Comparison of ENCODE assay signal across 9 mouse cellular contexts in the genomic region with DNA sequence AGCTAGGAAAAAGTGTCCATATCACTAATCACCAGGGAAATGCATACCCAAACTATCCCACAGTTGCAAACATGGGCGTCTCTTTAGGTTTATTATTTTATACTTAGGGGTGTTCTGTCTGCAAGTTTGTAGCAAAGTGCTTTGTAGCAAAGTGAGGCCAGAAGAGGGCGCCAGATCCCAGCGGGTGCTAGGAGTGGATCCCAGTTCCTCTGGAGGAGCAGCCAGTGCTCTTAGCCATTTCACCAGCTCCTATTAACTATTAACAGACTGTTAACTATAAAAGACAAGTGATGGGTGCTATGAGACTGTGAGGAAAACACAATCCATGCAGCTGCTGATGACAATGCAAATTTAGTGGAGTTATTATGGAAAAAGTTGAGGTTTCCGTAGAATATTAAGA. TPM values are rescaled to one million over a fixed set of nuclear protein-coding genes. Genes with fewer than 3 reads are reported as not detected.
A peak's percentile ranks its signal among the peaks of the same experiment; 100 is the strongest.
DNase-seq lines count a peak whose midpoint lies in the region; ATAC-seq and TF ChIP-seq lines count a peak whose summit lies in the region.
"Had no signal": no experiment of that assay in that cellular context is flagged by ENCODE, and none has a peak within 500 bp of the region (broad histone marks: within the 10 kb centered on the region; RNA-seq: fewer than 3 reads in every experiment).

No protein-coding gene starts in this region.

- H3K4me1 ChIP-seq in kidney, postnatal 0 days (replicated peaks; ENCODE audit: insufficient read depth, low read length): no peaks in the 10 kb centered on the region
- H3K4me1 ChIP-seq in liver, embryonic 11.5 days (replicated peaks; ENCODE audit: control insufficient read depth, insufficient read depth, low read length): no peaks in the 10 kb centered on the region

- no peaks in the 10 kb centered on the region for H3K36me3 ChIP-seq in kidney, postnatal 0 days (ENCODE audit: insufficient read depth, low read length)
- no peaks in the 10 kb centered on the region for H3K36me3 ChIP-seq in liver, embryonic 11.5 days (ENCODE audit: control insufficient read depth, insufficient read depth, low read length)

- intact Hi-C loops in gastrocnemius, postnatal 14 days (cut with DNase I; ENCODE audit: low total_unique reads): no loop called here

- H3K4me3 ChIP-seq in kidney, postnatal 0 days (replicated peaks; ENCODE audit: low read depth, low read length): no peak overlapping the region
- no peak overlapping the region for H3K4me3 ChIP-seq in liver, embryonic 11.5 days (ENCODE audit: low read depth, low read length)

- no peak overlapping the region for H3K9ac ChIP-seq in kidney, postnatal 0 days (ENCODE audit: low read depth, low read length)
- no peak overlapping the region for H3K9ac ChIP-seq in liver, embryonic 11.5 days (ENCODE audit: low read depth, low read length)

- 20% methylated on average over 4 of the region's 4 CpGs for WGBS in kidney, postnatal 0 days
- 25% methylated on average over 4 of the region's 4 CpGs for WGBS in liver, embryonic 11.5 days

- H3K27ac ChIP-seq in kidney, postnatal 0 days: no peak overlapping the region
- no peak overlapping the region for H3K27ac ChIP-seq in liver, embryonic 11.5 days (ENCODE audit: low read depth, low read length)

- no peaks in the 10 kb centered on the region for H3K27me3 ChIP-seq in kidney, postnatal 0 days (ENCODE audit: insufficient read depth, low read length)
- no peaks in the 10 kb centered on the region for H3K27me3 ChIP-seq in liver, embryonic 11.5 days (replicated peaks; ENCODE audit: control insufficient read depth, insufficient read depth, low read length)

- peak; percentile 80 for ATAC-seq in kidney, postnatal 0 days (replicated peaks; ENCODE audit: low FRiP score, low read depth)
- 0 out of 2 replicates have a peak, but pooled peaks have one; percentile 49 for ATAC-seq in liver, embryonic 11.5 days (replicated peaks; ENCODE audit: low FRiP score)

- H3K4me2 ChIP-seq in kidney, postnatal 0 days (ENCODE audit: low read length): no peak overlapping the region
- no peak overlapping the region for H3K4me2 ChIP-seq in liver, embryonic 11.5 days

- H3K9me3 ChIP-seq in kidney, postnatal 0 days (replicated peaks; ENCODE audit: low read length): no peaks in the 10 kb centered on the region
- peaks cover 3% of the 10 kb centered on the region; the same call in 1 of the 2 replicates for H3K9me3 ChIP-seq in liver, embryonic 11.5 days (ENCODE audit: control insufficient read depth, low read length)

- peak; percentile 93 for TF ChIP-seq CTCF in kidney, postnatal 0 days (IDR thresholded peaks at IDR 0.05; ENCODE audit: low read depth)

- DNase-seq in 3T3-L1 (ENCODE audit: low read depth, low spot score): peak; percentile 91
- DNase-seq in MN1 (ENCODE audit: low spot score): peak; percentile 51
- peak; percentile 44 for DNase-seq in cerebellum, adult 9-11 months
- peak; percentile 85 for DNase-seq in gastrocnemius, postnatal 14 days
- DNase-seq in kidney, postnatal 0 days (ENCODE audit: low spot score): peak; percentile 89
- DNase-seq in liver, embryonic 11.5 days (ENCODE audit: low spot score): peak; percentile 62
- DNase-seq in retina, embryonic 14.5 days (ENCODE audit: low spot score): peak; percentile 89
- DNase-seq in thymus, postnatal 36 days: peak; percentile 74 to 82

RNA-seq across cellular contexts. Expression of a gene that starts 3.6 kb away (rescaled TPM):
- under 1 TPM; 0.58 to 0.98 TPM for total RNA-seq in gastrocnemius, postnatal 14 days (2021)
- 0.22 and 0.36 TPM in 2 replicates for polyA plus RNA-seq in kidney, postnatal 0 days (2015; fragmentation: Nextera tagmentation; extraction: Ambion mirVana)
- polyA plus RNA-seq in liver, embryonic 11.5 days (2014; fragmentation: Nextera tagmentation; extraction: Ambion mirVana): not detected in 2 replicates
- polyA plus RNA-seq: heart, embryonic 16.5 days had no signal

RNA-seq across cellular contexts. Expression of a gene that starts 28.0 kb away (rescaled TPM):
- 1 to 10 TPM; 2.6 to 2.9 TPM for total RNA-seq in gastrocnemius, postnatal 14 days (2021)
- 11.4 and 12.8 TPM in 2 replicates for polyA plus RNA-seq in kidney, postnatal 0 days (2015; fragmentation: Nextera tagmentation; extraction: Ambion mirVana)
- polyA plus RNA-seq in liver, embryonic 11.5 days (2014; fragmentation: Nextera tagmentation; extraction: Ambion mirVana): 5.8 and 6.3 TPM in 2 replicates

RNA-seq across cellular contexts. Expression of a gene that starts 33.2 kb away (rescaled TPM):
- 10 to 100 TPM; 52.6 to 60.5 TPM for total RNA-seq in gastrocnemius, postnatal 14 days (2021)
- polyA plus RNA-seq in kidney, postnatal 0 days (2015; fragmentation: Nextera tagmentation; extraction: Ambion mirVana): 77.6 and 87.0 TPM in 2 replicates
- polyA plus RNA-seq in liver, embryonic 11.5 days (2014; fragmentation: Nextera tagmentation; extraction: Ambion mirVana): 40.3 and 49.2 TPM in 2 replicates

RNA-seq across cellular contexts. Expression of a gene that starts 34.8 kb away (rescaled TPM):
- 1 to 10 TPM; 6.4 to 7.2 TPM for total RNA-seq in gastrocnemius, postnatal 14 days (2021)
- 42.2 and 43.9 TPM in 2 replicates for polyA plus RNA-seq in kidney, postnatal 0 days (2015; fragmentation: Nextera tagmentation; extraction: Ambion mirVana)
- 36.0 and 38.7 TPM in 2 replicates for polyA plus RNA-seq in liver, embryonic 11.5 days (2014; fragmentation: Nextera tagmentation; extraction: Ambion mirVana)

RNA-seq across cellular contexts. Expression of a gene that starts 34.9 kb away (rescaled TPM):
- total RNA-seq in gastrocnemius, postnatal 14 days (2021): 10 to 100 TPM; 20.8 to 24.8 TPM
- polyA plus RNA-seq in kidney, postnatal 0 days (2015; fragmentation: Nextera tagmentation; extraction: Ambion mirVana): 49.8 and 54.8 TPM in 2 replicates
- polyA plus RNA-seq in liver, embryonic 11.5 days (2014; fragmentation: Nextera tagmentation; extraction: Ambion mirVana): 91.9 and 95.0 TPM in 2 replicates
